Mouse (Mus musculus) heart, embryonic 15.5 days (tissue): ENCODE measurements around the gene Pdgfb. TPM values are rescaled to one million over a fixed set of nuclear protein-coding genes. Genes with fewer than 3 reads are reported as not detected.

Experiments used
- ATAC-seq: fragments of 200-750 bp; cut with Nextera tagmentation; replicated peaks from 2 replicates; pipeline ENCODE4 v1.8.0; 2017; ENCODE audit warnings: low read depth, moderate TSS enrichment; ENCODE audit not compliant: insufficient number of reproducible peaks, insufficient read depth, low FRiP score
- H3K27ac ChIP-seq: fragments of 300-500 bp; sonication (generic); 2 replicates; pipeline ENCODE4 v1.5.1; 2015; ENCODE audit warnings: mild to moderate bottlenecking, inconsistent platforms
- H3K27me3 ChIP-seq: fragments of 300-500 bp; sonication (generic); 2 replicates; pipeline ENCODE4 v1.6.1; 2015; ENCODE audit warnings: inconsistent platforms
- H3K36me3 ChIP-seq: fragments of 300-500 bp; sonication (generic); 2 replicates; pipeline ENCODE4 v1.6.1; 2015; ENCODE audit warnings: mild to moderate bottlenecking, inconsistent platforms
- H3K4me1 ChIP-seq: fragments of 300-500 bp; sonication (generic); replicated peaks from 2 replicates; pipeline ENCODE4 v1.6.1; 2015; ENCODE audit warnings: inconsistent platforms
- H3K4me2 ChIP-seq: fragments of 300-500 bp; sonication (generic); 2 replicates; pipeline ENCODE4 v1.6.1; 2015; ENCODE audit warnings: inconsistent platforms, mild to moderate bottlenecking, moderate library complexity
- H3K4me3 ChIP-seq: fragments of 300-500 bp; sonication (generic); 2 replicates; pipeline ENCODE4 v1.5.1; 2015; ENCODE audit warnings: mild to moderate bottlenecking, inconsistent platforms
- H3K9ac ChIP-seq: fragments of 300-500 bp; sonication (generic); 2 replicates; pipeline ENCODE4 v1.6.1; 2015; ENCODE audit warnings: mild to moderate bottlenecking, inconsistent platforms
- H3K9me3 ChIP-seq: fragments of 300-500 bp; sonication (generic); replicated peaks from 2 replicates; pipeline ENCODE4 v1.6.1; 2016; ENCODE audit warnings: inconsistent platforms
- WGBS: fragments of 180-500 bp; shearing (Covaris S2); methylation state at CpG from one replicate; pipeline ENCODE4 v1.1.7; 2015; ENCODE audit warnings: mixed read lengths; 5-methylcytosine and 5-hydroxymethylcytosine counted together
- polyA plus RNA-seq: library from polyadenylated mRNA; unstranded; fragments of >200 nt; fragmentation: Nextera tagmentation; extraction: Ambion mirVana; gene quantifications from 2 replicates; pipeline ENCODE4 v1.2.1, GENCODE M21; 2015

Gene Pdgfb
- polyA plus RNA-seq, 1 experiment from 2014 or later = 3.7 TPM

- no peaks in the 10 kb centered on the region for H3K27me3 ChIP-seq
- H3K9me3 ChIP-seq = no peaks in the 10 kb centered on the region
- no peak overlapping the region for H3K4me2 ChIP-seq
- 59% methylated on average over 7 of the region's 7 CpGs for WGBS
- ATAC-seq = no peak
- H3K27ac ChIP-seq = no peak overlapping the region
- H3K9ac ChIP-seq = no peak overlapping the region
- 0 out of 2 replicates have a peak, but pooled peaks cover 5% of the 10 kb centered on the region for H3K4me1 ChIP-seq
- no peak overlapping the region for H3K4me3 ChIP-seq
- H3K36me3 ChIP-seq = no peaks in the 10 kb centered on the region
Observed at GRCm38 (mm10) chr15:79984152-79984551, 30.6 kb downstream of the Pdgfb start.

GRCm38 (mm10) chr15:79980716-79981115, 34.1 kb downstream of the Pdgfb start:
- no peaks in the 10 kb centered on the region for H3K9me3 ChIP-seq
- 0 out of 2 replicates have a peak, but pooled peaks cover 5% of the 10 kb centered on the region for H3K4me1 ChIP-seq
- ATAC-seq = no peak
- no peak overlapping the region for H3K9ac ChIP-seq
- H3K27me3 ChIP-seq = no peaks in the 10 kb centered on the region
- H3K27ac ChIP-seq = no peak overlapping the region
- no peaks in the 10 kb centered on the region for H3K36me3 ChIP-seq
- no peak overlapping the region for H3K4me3 ChIP-seq
- H3K4me2 ChIP-seq = no peak overlapping the region
- 59% methylated on average over 11 of the region's 11 CpGs for WGBS

- Histone ChIP-seq H3K4me1 (no peaks in the 10 kb centered on the region), H3K27ac (no peak overlapping the region), H3K36me3 (no peaks in the 10 kb centered on the region), H3K9me3 (no peaks in the 10 kb centered on the region), H3K4me3 (no peak overlapping the region), H3K9ac (no peak overlapping the region), H3K27me3 (no peaks in the 10 kb centered on the region), H3K4me2 (no peak overlapping the region)
- WGBS = 90% methylated on average over 11 of the region's 11 CpGs
- no peak for ATAC-seq
Observed at GRCm38 (mm10) chr15:79972186-79972585, 42.6 kb downstream of the Pdgfb start.

- ATAC-seq = no peak
- no peaks in the 10 kb centered on the region for H3K9me3 ChIP-seq
Observed at GRCm38 (mm10) chr15:79970940-79971339, 43.8 kb downstream of the Pdgfb start, which contains the start of gene Cbx7. Gene Cbx7 (minus strand): TSS chr15:79971119.

GRCm38 (mm10) chr15:79970491-79970890, 44.3 kb downstream of the Pdgfb start:
- no peak overlapping the region for H3K9ac ChIP-seq
- WGBS = 93% methylated on average over 18 of the region's 18 CpGs
- no peak overlapping the region for H3K27ac ChIP-seq
- no peaks in the 10 kb centered on the region for H3K27me3 ChIP-seq
- no peak for ATAC-seq
- H3K4me2 ChIP-seq = no peak overlapping the region
- no peaks in the 10 kb centered on the region for H3K9me3 ChIP-seq
- no peaks in the 10 kb centered on the region for H3K36me3 ChIP-seq
- no peak overlapping the region for H3K4me3 ChIP-seq
- H3K4me1 ChIP-seq = no peaks in the 10 kb centered on the region

More at GRCm38 (mm10) chr15:79970940-79971339, 43.8 kb downstream of the Pdgfb start, which contains the start of gene Cbx7:
- no peak within 1 kb of the TSS for H3K4me3 ChIP-seq
- no peaks in the 10 kb centered on the region for H3K36me3 ChIP-seq
- H3K27ac ChIP-seq = no peak within 1 kb of the TSS
- no peak within 1 kb of the TSS for H3K4me2 ChIP-seq
- no peaks in the 10 kb centered on the region for H3K27me3 ChIP-seq
- WGBS = 88% methylated on average over 11 of the region's 11 CpGs
- H3K4me1 ChIP-seq = no peaks in the 10 kb centered on the region
- H3K9ac ChIP-seq = no peak within 1 kb of the TSS

- Histone ChIP-seq H3K4me1 (no peaks in the 10 kb centered on the region), H3K9ac (no peak overlapping the region), H3K36me3 (no peaks in the 10 kb centered on the region), H3K9me3 (no peaks in the 10 kb centered on the region), H3K27me3 (no peaks in the 10 kb centered on the region), H3K4me2 (no peak overlapping the region), H3K4me3 (no peak overlapping the region), H3K27ac (no peak overlapping the region)
- ATAC-seq = no peak
- 76% methylated on average over 6 of the region's 6 CpGs for WGBS
Observed at GRCm38 (mm10) chr15:79967346-79967745, 47.4 kb downstream of the Pdgfb start.

DNA sequence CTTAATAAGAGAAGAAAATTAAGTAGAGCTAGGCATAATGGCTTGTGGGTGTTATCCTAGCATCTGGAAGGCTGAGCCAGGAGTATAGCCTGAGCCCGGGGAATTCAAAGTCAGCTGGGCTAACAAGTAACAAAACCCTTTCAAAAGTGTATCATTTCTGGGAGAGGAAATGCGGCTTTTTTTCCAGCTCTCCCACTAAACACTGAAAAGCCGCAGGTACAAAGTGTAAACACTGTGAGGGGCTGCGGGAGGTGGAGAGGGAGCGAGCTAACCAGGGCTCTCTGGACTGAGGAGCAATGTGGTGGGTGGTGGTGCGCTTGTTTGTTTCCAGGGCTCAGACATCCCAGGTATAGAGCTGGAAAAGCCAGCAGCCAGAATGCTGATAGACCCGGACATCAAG, 50.4 kb downstream of the Pdgfb start:
- 80% methylated on average over 7 of the region's 7 CpGs for WGBS

DNA sequence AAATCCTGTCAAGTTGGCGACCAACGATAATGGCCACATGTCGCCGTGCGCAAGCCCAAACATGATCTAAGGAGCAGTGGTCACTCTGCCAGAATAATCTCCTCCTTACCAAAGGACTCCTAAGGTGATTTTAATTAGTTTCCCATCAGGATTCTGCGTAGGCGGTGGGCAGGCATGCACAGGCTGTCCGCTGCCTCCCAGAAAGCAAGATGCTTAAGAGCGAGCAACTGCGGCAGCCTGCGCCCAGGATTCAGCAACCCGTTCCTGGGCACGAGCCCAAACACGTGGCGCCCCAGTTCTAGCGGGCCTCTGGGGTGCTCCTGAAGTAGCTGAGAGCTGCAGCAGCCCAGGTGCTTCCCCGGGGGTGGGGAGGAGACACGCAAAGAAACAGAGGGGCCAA, 52.1 kb downstream of the Pdgfb start:
- 86% methylated on average over 18 of the region's 18 CpGs for WGBS
- Histone ChIP-seq H3K4me1 (no peaks in the 10 kb centered on the region), H3K27ac (no peak overlapping the region), H3K4me2 (no peak overlapping the region), H3K36me3 (no peaks in the 10 kb centered on the region), H3K9me3 (no peaks in the 10 kb centered on the region), H3K9ac (no peak overlapping the region), H3K4me3 (no peak overlapping the region), H3K27me3 (no peaks in the 10 kb centered on the region)
- ATAC-seq = no peak

More for the DNA sequence above, 50.4 kb downstream of the Pdgfb start:
- Histone ChIP-seq H3K36me3 (no peaks in the 10 kb centered on the region), H3K27ac (no peak overlapping the region), H3K9me3 (no peaks in the 10 kb centered on the region), H3K9ac (no peak overlapping the region), H3K4me1 (no peaks in the 10 kb centered on the region), H3K4me3 (no peak overlapping the region), H3K27me3 (no peaks in the 10 kb centered on the region), H3K4me2 (no peak overlapping the region)
- no peak for ATAC-seq

- WGBS = 61% methylated on average over 9 of the region's 9 CpGs
- no peak overlapping the region for H3K9ac ChIP-seq
- H3K4me2 ChIP-seq = no peak overlapping the region
- no peak overlapping the region for H3K4me3 ChIP-seq
- H3K27me3 ChIP-seq = no peaks in the 10 kb centered on the region
- no peaks in the 10 kb centered on the region for H3K9me3 ChIP-seq
- no peaks in the 10 kb centered on the region for H3K36me3 ChIP-seq
- H3K4me1 ChIP-seq = no peaks in the 10 kb centered on the region
- H3K27ac ChIP-seq = no peak overlapping the region
- no peak for ATAC-seq
Observed at GRCm38 (mm10) chr15:79961366-79961921, 53.3 kb downstream of the Pdgfb start.

GRCm38 (mm10) chr15:79958418-79958817, 56.4 kb downstream of the Pdgfb start:
- Histone ChIP-seq H3K36me3 (no peaks in the 10 kb centered on the region), H3K27me3 (no peaks in the 10 kb centered on the region), H3K4me1 (peaks cover 2% of the 10 kb centered on the region; the same call in 1 of the 2 replicates), H3K27ac (no peak overlapping the region), H3K9me3 (no peaks in the 10 kb centered on the region), H3K4me2 (no peak overlapping the region), H3K9ac (no peak overlapping the region), H3K4me3 (no peak overlapping the region)
- 42% methylated on average over 3 of the region's 3 CpGs for WGBS
- ATAC-seq = no peak

DNA sequence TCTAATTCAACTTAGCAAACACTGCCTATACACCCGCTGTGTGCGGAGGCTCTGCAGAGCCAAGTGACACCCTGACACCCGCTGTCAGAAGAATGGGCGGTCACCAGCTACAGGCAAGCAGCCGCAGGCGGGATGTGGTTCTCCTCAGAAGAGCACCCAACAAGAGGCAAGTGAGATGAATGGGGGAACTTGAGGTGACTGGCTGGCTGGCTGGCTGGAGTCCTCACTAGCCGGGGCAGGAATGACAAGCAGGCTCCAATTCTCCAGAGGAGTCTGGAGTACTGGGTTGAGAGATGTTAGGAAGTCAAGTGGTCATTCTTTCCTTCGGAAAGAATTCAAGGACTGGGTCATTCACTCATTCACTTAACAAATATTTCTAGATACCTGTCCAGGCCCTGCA, 58.2 kb downstream of the Pdgfb start:
- no peaks in the 10 kb centered on the region for H3K36me3 ChIP-seq
- H3K27me3 ChIP-seq = no peaks in the 10 kb centered on the region
- no peak for ATAC-seq
- H3K4me1 ChIP-seq = peaks cover 19% of the 10 kb centered on the region
- no peaks in the 10 kb centered on the region for H3K9me3 ChIP-seq
- no peak overlapping the region for H3K4me2 ChIP-seq
- 72% methylated on average over 8 of the region's 8 CpGs for WGBS
- no peak overlapping the region for H3K27ac ChIP-seq
- H3K4me3 ChIP-seq = no peak overlapping the region
- no peak overlapping the region for H3K9ac ChIP-seq

GRCm38 (mm10) chr15:79953470-79953869, 61.3 kb downstream of the Pdgfb start:
- 54% methylated on average over 7 of the region's 7 CpGs for WGBS

More at GRCm38 (mm10) chr15:79953470-79953869, 61.3 kb downstream of the Pdgfb start:
- H3K9ac ChIP-seq = no peak overlapping the region
- no peaks in the 10 kb centered on the region for H3K36me3 ChIP-seq
- no peak overlapping the region for H3K4me2 ChIP-seq
- no peak for ATAC-seq
- H3K4me3 ChIP-seq = no peak overlapping the region
- no peaks in the 10 kb centered on the region for H3K27me3 ChIP-seq
- H3K27ac ChIP-seq = peak overlapping the region; percentile 71
- H3K4me1 ChIP-seq = peaks cover 43% of the 10 kb centered on the region
- H3K9me3 ChIP-seq = no peaks in the 10 kb centered on the region
